Mouse (Mus musculus) urinary bladder, postnatal 25 days (tissue): Measurements from ENCODE around the gene Gm4744.
"Not testable (repeated sequence)": the region's sequence is repeated elsewhere in the genome, so short reads cannot be mapped to it uniquely, and the experiment has no call there.

ENCODE experiments used
- DNase-seq: peaks from one replicate; pipeline ENCODE4 v3.0.0; 2022; ENCODE audit warnings: low spot score

Gm4744 gene

GRCm38 (mm10) chr6:40951770-40952169 lies at the start of gene Gm4744:
TSS of gene Gm4744 (minus strand) at chr6:40951870.
- no peak for DNase-seq

GRCm38 (mm10) chr6:40999379-40999778 lies 47.7 kb upstream of the Gm4744 start, which contains the start of gene Gm2663:
TSS of gene Gm2663 (minus strand) at chr6:40999479.
- not testable (repeated sequence) for DNase-seq

GRCm38 (mm10) chr6:40964454-40964853 lies 12.8 kb upstream of the Gm4744 start, which contains the start of gene 1810009J06Rik:
TSS of gene 1810009J06Rik (plus strand) at chr6:40964754.
- not testable (repeated sequence) for DNase-seq

- DNase-seq = no peak
Measured at GRCm38 (mm10) chr6:40953716-40954115, 2.0 kb upstream of the Gm4744 start.

- DNase-seq = no peak
Measured at GRCm38 (mm10) chr6:40940457-40940856, 11.2 kb downstream of the Gm4744 start, which contains the start of gene 1700074P13Rik. TSS of gene 1700074P13Rik (minus strand) at chr6:40940557.

GRCm38 (mm10) chr6:40919954-40920353 lies 31.7 kb downstream of the Gm4744 start:
- no peak for DNase-seq

- DNase-seq = no peak
Measured at GRCm38 (mm10) chr6:40900287-40900686, 51.4 kb downstream of the Gm4744 start, which contains the start of gene Prss58. TSS of gene Prss58 (minus strand) at chr6:40900387.
